In genomic region chr2:172005970-172006369, GRCm38 (mm10) we compare ENCODE assay signal across 11 mouse cellular contexts. TPM values are rescaled to one million over a fixed set of nuclear protein-coding genes. Genes with fewer than 3 reads are reported as not detected.
DNase-seq lines count a peak whose midpoint lies in the region; ATAC-seq and TF ChIP-seq lines count a peak whose summit lies in the region.
"Had no signal": no experiment of that assay in that cellular context is flagged by ENCODE, and none has a peak within 500 bp of the region (broad histone marks: within the 10 kb centered on the region; RNA-seq: fewer than 3 reads in every experiment).

No protein-coding gene starts in this region.

- no peaks in the 10 kb centered on the region for H3K27me3 ChIP-seq in liver, postnatal 0 days (ENCODE audit: insufficient read depth, low read length)
- H3K27me3 ChIP-seq in neural tube, embryonic 14.5 days (ENCODE audit: control insufficient read depth, insufficient read depth, low read length): no peaks in the 10 kb centered on the region

- H3K4me1 ChIP-seq in liver, postnatal 0 days (ENCODE audit: insufficient read depth): no peaks in the 10 kb centered on the region
- H3K4me1 ChIP-seq in neural tube, embryonic 14.5 days (ENCODE audit: control insufficient read depth, insufficient read depth, low read length): peaks cover 9% of the 10 kb centered on the region; the same call in 1 of the 2 replicates

- no peak overlapping the region for H3K9ac ChIP-seq in liver, postnatal 0 days (replicated peaks)
- H3K9ac ChIP-seq in neural tube, embryonic 14.5 days (replicated peaks; ENCODE audit: low read depth, low read length): no peak overlapping the region

- WGBS in liver, postnatal 0 days (ENCODE audit: insufficient replicate concordance): 39% methylated on average over 7 of the region's 7 CpGs
- WGBS in neural tube, embryonic 14.5 days: 32% methylated on average over 7 of the region's 7 CpGs

- TF ChIP-seq EP300 in liver, postnatal 0 days (IDR thresholded peaks at IDR 0.05; ENCODE audit: low read depth): no peak

- H3K4me2 ChIP-seq in liver, postnatal 0 days (ENCODE audit: low read depth, low read length): no peak overlapping the region
- no peak overlapping the region for H3K4me2 ChIP-seq in neural tube, embryonic 14.5 days (ENCODE audit: low read depth, low read length)

- intact Hi-C loops in gastrocnemius, postnatal 14 days (cut with DNase I; ENCODE audit: low total_unique reads): no loop called here

- H3K9me3 ChIP-seq in liver, postnatal 0 days (ENCODE audit: low read length): no peaks in the 10 kb centered on the region
- no peaks in the 10 kb centered on the region for H3K9me3 ChIP-seq in neural tube, embryonic 14.5 days (ENCODE audit: control insufficient read depth, low read length)

- H3K36me3 ChIP-seq in liver, postnatal 0 days (replicated peaks; ENCODE audit: insufficient read depth, low read length): no peaks in the 10 kb centered on the region
- no peaks in the 10 kb centered on the region for H3K36me3 ChIP-seq in neural tube, embryonic 14.5 days (ENCODE audit: control insufficient read depth, insufficient read depth, low read length)

- no peak for ATAC-seq in liver, postnatal 0 days
- ATAC-seq in neural tube, embryonic 14.5 days (ENCODE audit: low read depth): peak; percentile 34; the same call in 1 of the 2 replicates

- H3K4me3 ChIP-seq in liver, postnatal 0 days (ENCODE audit: low read depth, low read length): no peak overlapping the region
- no peak overlapping the region for H3K4me3 ChIP-seq in neural tube, embryonic 14.5 days (ENCODE audit: low read depth, low read length)
- H3K4me3 ChIP-seq: myocyte had no signal

- H3K27ac ChIP-seq in liver, postnatal 0 days (ENCODE audit: low read depth): no peak overlapping the region
- H3K27ac ChIP-seq in neural tube, embryonic 14.5 days (ENCODE audit: low read depth, low read length): peak overlapping the region; percentile 22; the same call in 1 of the 2 replicates

- DNase-seq in cerebellum, postnatal 14 days: peak; percentile 77 to 85
- DNase-seq in cerebellum, adult 9-11 months: no peak
- DNase-seq in liver: peak; percentile 24
- no peak for DNase-seq in liver, postnatal 0 days
- DNase-seq in kidney, postnatal 4 days: peak; percentile 55 to 57
- no peak for DNase-seq in gastrocnemius, postnatal 14 days
- no peak for DNase-seq in frontal cortex, postnatal 25 days (ENCODE audit: low spot score in 2 of 2)
- DNase-seq: thymus, adult 18-20 months had no signal

- no peak for TF ChIP-seq CTCF in liver, postnatal 0 days (IDR thresholded peaks at IDR 0.05; ENCODE audit: low read depth)

RNA-seq across cellular contexts. Expression of gene Cbln4, which starts 37.3 kb away (rescaled TPM):
- not detected in 2 replicates for polyA plus RNA-seq in liver, postnatal 0 days (2015; fragmentation: Nextera tagmentation; extraction: Ambion mirVana)
- 39.1 and 47.7 TPM in 2 replicates for polyA plus RNA-seq in neural tube, embryonic 14.5 days (2014; fragmentation: Nextera tagmentation; extraction: Ambion mirVana)
- total RNA-seq in gastrocnemius, postnatal 14 days (2021): not detected
- total RNA-seq: heart, adult 8-10 months had no signal
- polyA plus RNA-seq: myocyte had no signal

Comparison
In these comparisons a context has a peak if more than half of its experiments do, and no peak if none do; other contexts are left out.
1. DNase-seq: peak in cerebellum, postnatal 14 days (2 of 2), liver (single experiment) and kidney, postnatal 4 days (2 of 2); none in cerebellum, adult 9-11 months (single experiment), liver, postnatal 0 days (single experiment), gastrocnemius, postnatal 14 days (single experiment) and frontal cortex, postnatal 25 days (0 of 2).
2. RNA of gene Cbln4, which starts 37.3 kb away (polyA plus RNA-seq): 39.1 to 47.7 TPM in neural tube, embryonic 14.5 days; not detected in liver, postnatal 0 days; every median in the first group is over 10 times any median in the second.